Mouse (Mus musculus): Measurements from ENCODE around the gene Hdac10.

GRCm38 (mm10) chr15:89130245-89130644, 1.7 kb upstream of the Hdac10 start:
- TF ChIP-seq CTCF (IDR thresholded peaks at IDR 0.05; ENCODE audit: low read depth): no peak
- TF ChIP-seq EP300 (IDR thresholded peaks at IDR 0.05; ENCODE audit: low read depth): no peak

Data from liver, embryonic 14.5 days (tissue).